Mouse (Mus musculus) heart, embryonic 10.5 days (tissue): ENCODE measurements around the gene Fut2. TPM values are rescaled to one million over a fixed set of nuclear protein-coding genes. Genes with fewer than 3 reads are reported as not detected.
A peak's percentile ranks its signal among the peaks of the same experiment; 100 is the strongest.

Experiments
- DNase-seq: peaks from one replicate; pipeline ENCODE4 v3.0.0-alpha.2; 2017; ENCODE audit warnings: low spot score
- H3K27ac ChIP-seq: fragments of 300-500 bp; sonication (generic); 2 replicates; pipeline ENCODE4 v1.5.1; 2016; ENCODE audit warnings: mild to moderate bottlenecking
- H3K27me3 ChIP-seq: fragments of 300-500 bp; sonication (generic); 2 replicates; pipeline ENCODE4 v1.6.1; 2016; ENCODE audit warnings: mild to moderate bottlenecking; ENCODE audit not compliant: poor library complexity, insufficient read depth, severe bottlenecking
- H3K36me3 ChIP-seq: fragments of 300-500 bp; sonication (generic); 2 replicates; pipeline ENCODE4 v1.6.1; 2016; ENCODE audit warnings: mild to moderate bottlenecking, moderate library complexity
- H3K4me1 ChIP-seq: fragments of 300-500 bp; sonication (generic); 2 replicates; pipeline ENCODE4 v1.6.1; 2016; ENCODE audit warnings: mild to moderate bottlenecking
- H3K4me3 ChIP-seq: fragments of 300-500 bp; sonication (generic); 2 replicates; pipeline ENCODE4 v1.5.1; 2016; ENCODE audit warnings: mild to moderate bottlenecking, moderate library complexity
- H3K9me3 ChIP-seq: fragments of 300-500 bp; sonication (generic); 2 replicates; pipeline ENCODE4 v1.6.1; 2016; ENCODE audit warnings: mild to moderate bottlenecking, moderate library complexity
- WGBS: fragments of 180-500 bp; shearing (Covaris S2); methylation state at CpG from one replicate; pipeline ENCODE4 v1.1.7; 2016; 5-methylcytosine and 5-hydroxymethylcytosine counted together
- polyA plus RNA-seq: library from polyadenylated mRNA; unstranded; fragments of >200 nt; fragmentation: Nextera tagmentation; extraction: Ambion mirVana; gene quantifications from 2 replicates; pipeline ENCODE4 v1.2.1, GENCODE M21; 2016

Fut2 gene
- polyA plus RNA-seq, 1 experiment from 2014 or later, result 1.1 TPM

DNA sequence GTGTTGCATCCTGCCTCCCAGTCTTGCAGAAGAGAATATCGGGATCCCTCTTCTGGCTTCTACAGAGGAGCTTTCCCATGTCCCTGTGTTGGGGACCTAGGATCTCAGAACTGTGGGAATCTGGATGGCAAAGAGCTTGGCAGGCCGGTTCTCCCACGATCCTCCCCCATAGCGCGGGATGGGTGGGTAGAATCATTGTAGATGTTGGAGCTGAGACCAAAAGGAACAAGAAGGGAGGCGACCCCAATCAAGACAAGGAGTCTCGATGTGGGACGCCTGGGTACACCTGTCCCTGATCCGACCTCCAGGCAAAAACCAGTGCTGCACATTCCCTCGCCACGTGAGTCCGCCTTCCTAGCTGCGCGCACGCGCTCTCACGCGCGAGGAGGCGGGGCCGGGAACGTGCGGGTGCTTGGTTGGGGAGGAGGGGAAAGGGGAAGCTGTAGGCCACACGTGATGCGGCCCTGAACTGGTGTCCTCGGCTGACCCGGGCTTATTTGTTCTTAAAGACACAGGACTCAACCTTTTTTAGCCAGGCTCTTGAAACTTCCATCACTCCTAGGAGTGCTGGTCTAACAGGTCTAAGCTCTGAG is 41.3 kb upstream of the Fut2 start:
- Histone ChIP-seq H3K27ac (peak overlapping the region; percentile 85), H3K4me1 (peaks cover 61% of the 10 kb centered on the region), H3K27me3 (no peaks in the 10 kb centered on the region), H3K36me3 (peaks cover 30% of the 10 kb centered on the region), H3K9me3 (no peaks in the 10 kb centered on the region), H3K4me3 (peak overlapping the region; percentile 65)
- under 1% methylated on average over 27 of the region's 27 CpGs for WGBS
- DNase-seq, result peak; percentile 95

DNA sequence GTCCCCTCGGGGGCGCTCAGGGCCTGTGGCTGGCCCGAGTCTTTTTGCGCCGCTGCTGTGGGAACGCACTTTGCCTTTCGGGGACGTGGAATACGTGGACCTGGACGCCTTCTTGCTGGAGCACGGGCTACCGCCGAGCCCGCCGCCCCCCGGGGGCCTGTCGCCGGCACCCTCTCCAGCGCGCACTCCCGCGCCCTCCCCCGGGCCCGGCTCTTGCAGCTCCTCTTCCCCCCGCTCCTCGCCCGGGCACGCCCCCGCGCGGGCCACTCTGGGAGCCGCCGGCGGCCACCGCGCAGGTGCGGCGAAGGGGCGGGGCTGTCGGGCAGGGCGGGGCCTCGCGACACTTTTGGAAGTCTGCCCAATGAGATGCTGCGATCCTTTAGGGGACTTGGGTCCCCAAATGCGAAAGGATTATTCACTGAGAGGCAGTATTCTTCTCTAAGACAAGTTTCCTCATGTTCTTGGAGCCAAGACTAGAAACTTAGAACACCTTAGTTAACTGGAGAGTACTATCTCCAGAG is 40.6 kb upstream of the Fut2 start:
- no peaks in the 10 kb centered on the region for H3K9me3 ChIP-seq
- WGBS, result under 1% methylated on average over 45 of the region's 45 CpGs
- DNase-seq, result peak; percentile 91
- H3K27me3 ChIP-seq, result no peaks in the 10 kb centered on the region
- H3K4me1 ChIP-seq, result peaks cover 61% of the 10 kb centered on the region
- peaks cover 23% of the 10 kb centered on the region for H3K36me3 ChIP-seq
- peak overlapping the region; percentile 65 for H3K4me3 ChIP-seq
- peak overlapping the region; percentile 85 for H3K27ac ChIP-seq

DNA sequence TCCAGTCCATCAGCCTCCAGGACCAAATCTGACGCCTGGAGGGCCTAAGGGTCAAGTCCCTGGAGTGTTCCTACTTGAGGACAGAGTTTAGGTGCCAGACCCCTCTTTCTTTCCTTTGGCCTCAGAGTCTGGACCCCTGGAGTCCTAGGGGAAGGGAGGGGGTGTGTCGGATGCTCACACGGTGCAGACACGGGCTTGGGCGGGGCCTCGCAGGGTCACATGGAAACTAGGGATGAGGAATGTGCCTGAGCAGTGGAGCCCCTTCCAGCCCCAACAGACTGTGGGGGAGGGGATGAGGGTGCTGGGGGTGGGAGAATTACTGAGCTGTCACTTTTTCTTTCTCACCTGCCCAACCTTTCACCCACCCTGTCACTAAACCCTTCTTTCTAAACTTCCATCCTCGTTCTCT is 39.7 kb upstream of the Fut2 start:
- H3K27me3 ChIP-seq, result 0 out of 2 replicates have a peak, but pooled peaks cover 9% of the 10 kb centered on the region
- no peak for DNase-seq
- H3K4me1 ChIP-seq, result peaks cover 69% of the 10 kb centered on the region
- peak overlapping the region; percentile 65 for H3K4me3 ChIP-seq
- H3K9me3 ChIP-seq, result no peaks in the 10 kb centered on the region
- 1% methylated on average over 7 of the region's 7 CpGs for WGBS
- peaks cover 14% of the 10 kb centered on the region for H3K36me3 ChIP-seq
- H3K27ac ChIP-seq, result peak overlapping the region; percentile 85

DNA sequence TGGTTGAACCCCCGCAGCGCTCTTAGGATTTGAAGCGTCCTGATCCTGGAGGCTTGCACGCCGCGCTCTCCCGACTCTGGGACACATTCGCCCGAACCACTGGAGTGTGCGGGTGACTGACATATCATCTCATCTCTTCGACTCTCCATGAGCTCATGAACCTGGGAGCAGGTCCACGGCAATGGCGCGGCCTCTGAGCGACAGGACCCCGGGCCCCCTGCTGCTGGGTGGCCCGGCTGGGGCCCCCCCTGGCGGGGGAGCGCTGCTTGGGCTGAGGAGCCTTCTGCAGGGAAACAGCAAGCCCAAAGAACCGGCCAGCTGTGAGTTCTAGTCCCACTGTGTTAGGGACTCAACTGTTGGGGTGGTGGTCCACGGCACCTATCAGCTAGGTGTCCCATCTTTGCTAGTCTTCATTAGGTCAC is 39.3 kb upstream of the Fut2 start:
- H3K4me3 ChIP-seq, result peak overlapping the region; percentile 65
- H3K27ac ChIP-seq, result peak overlapping the region; percentile 81
- peaks cover 11% of the 10 kb centered on the region for H3K27me3 ChIP-seq
- no peak for DNase-seq
- H3K36me3 ChIP-seq, result peaks cover 10% of the 10 kb centered on the region
- H3K4me1 ChIP-seq, result peaks cover 73% of the 10 kb centered on the region
- H3K9me3 ChIP-seq, result no peaks in the 10 kb centered on the region
- under 1% methylated on average over 21 of the region's 21 CpGs for WGBS

DNA sequence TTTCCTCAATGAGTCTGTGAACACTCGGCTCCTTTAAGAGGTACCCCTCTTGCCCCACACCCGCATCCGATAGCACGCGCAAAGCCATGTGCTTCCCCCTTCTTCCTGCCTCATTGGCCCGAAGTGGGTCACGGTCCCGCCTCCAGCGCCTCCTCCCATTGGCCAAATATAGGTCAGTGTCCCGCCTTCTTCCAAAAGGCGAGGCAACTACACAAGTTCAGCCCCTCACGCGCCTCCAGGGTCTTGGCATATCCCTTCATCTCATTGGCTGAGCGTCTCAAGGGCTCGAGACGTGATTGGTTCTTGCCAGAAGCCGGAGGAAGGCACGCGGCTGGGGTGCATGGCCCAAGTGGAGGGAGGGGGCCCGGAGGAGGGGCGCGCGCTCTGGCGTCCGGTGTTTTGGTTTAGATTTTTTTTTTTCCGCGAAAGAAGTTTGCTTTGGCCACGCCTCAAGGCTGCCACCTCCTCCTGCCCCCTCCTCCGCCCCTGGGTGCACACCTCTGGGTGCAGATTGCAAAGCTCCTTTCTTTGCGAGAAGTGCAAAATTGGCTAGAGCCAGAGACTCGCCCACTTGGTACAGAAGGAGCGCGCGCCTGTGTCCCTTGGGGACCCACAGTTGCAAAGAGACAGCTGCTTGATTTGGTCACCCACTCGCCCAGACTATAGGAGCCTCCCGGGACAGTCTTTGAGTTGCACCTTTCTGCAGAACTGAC is 38.7 kb upstream of the Fut2 start, which contains the start of gene Dbp:
Gene Dbp, plus strand, starts transcription at position 359 of the 713 bp plus-strand sequence.
- peaks cover 4% of the 10 kb centered on the region; the same call in 1 of the 2 replicates for H3K36me3 ChIP-seq
- H3K4me1 ChIP-seq, result peaks cover 79% of the 10 kb centered on the region
- WGBS, result 0% methylated on average over 36 of the region's 36 CpGs
- H3K27ac ChIP-seq, result peak within 1 kb of the TSS; percentile 88
- peak within 1 kb of the TSS; percentile 65 for H3K4me3 ChIP-seq
- DNase-seq, result peak; percentile 100
- no peaks in the 10 kb centered on the region for H3K9me3 ChIP-seq
- H3K27me3 ChIP-seq, result peaks cover 17% of the 10 kb centered on the region

DNA sequence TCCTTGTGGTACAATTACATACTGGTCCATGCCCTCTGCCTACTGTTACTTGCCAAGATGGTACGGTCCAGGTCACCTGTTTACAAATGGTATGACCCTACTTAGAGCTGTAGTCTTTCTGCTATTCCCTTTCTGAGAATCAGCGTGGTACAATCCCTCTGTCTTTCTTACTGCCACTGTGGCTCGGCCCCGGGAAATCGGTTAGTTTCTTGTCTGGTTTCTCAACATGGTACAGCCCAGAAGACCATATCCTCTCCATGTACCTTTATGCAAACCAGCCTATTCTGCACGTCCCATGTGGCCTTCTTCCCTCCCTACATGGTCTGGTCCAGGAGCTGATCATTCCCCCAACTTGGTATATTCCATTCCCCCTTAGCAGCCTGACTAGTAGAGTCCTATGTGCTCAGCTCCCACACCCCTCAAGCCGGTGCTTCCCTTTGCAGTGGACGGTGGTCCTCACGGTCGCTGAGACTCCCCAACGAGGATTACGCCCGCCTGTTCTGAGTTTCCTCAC is 37.9 kb upstream of the Fut2 start:
- DNase-seq, result peak; percentile 90
- no peaks in the 10 kb centered on the region for H3K36me3 ChIP-seq
- H3K4me1 ChIP-seq, result peaks cover 80% of the 10 kb centered on the region
- WGBS, result under 1% methylated on average over 13 of the region's 13 CpGs
- peak overlapping the region; percentile 65 for H3K4me3 ChIP-seq
- H3K9me3 ChIP-seq, result no peaks in the 10 kb centered on the region
- H3K27ac ChIP-seq, result peak overlapping the region; percentile 88
- H3K27me3 ChIP-seq, result peaks cover 25% of the 10 kb centered on the region

DNA sequence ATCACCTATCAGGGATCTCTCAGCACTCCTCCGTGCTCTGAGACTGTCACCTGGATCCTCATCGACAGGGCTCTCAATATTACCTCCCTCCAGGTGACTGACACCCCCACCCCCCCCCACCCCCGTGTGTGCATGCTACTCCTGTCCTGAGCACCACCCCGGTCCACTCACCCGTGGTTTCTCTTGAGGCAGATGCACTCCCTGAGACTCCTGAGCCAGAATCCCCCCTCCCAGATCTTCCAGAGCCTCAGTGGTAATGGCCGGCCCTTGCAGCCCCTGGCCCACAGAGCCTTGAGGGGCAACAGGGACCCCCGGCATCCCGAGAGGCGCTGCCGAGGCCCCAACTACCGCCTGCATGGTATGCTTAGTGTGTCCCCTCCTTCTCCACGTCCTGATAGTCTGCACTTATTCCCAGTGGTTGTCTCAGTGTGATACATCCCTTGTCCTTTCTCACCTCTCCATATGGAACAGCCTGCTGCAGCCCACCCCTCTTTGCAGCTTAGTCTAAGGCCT is 37.4 kb upstream of the Fut2 start:
- Histone ChIP-seq H3K36me3 (no peaks in the 10 kb centered on the region), H3K9me3 (no peaks in the 10 kb centered on the region), H3K27ac (peak overlapping the region; percentile 88), H3K4me1 (peaks cover 75% of the 10 kb centered on the region), H3K4me3 (peak overlapping the region; percentile 65), H3K27me3 (peaks cover 30% of the 10 kb centered on the region)
- WGBS, result 41% methylated on average over 12 of the region's 12 CpGs
- no peak for DNase-seq

DNA sequence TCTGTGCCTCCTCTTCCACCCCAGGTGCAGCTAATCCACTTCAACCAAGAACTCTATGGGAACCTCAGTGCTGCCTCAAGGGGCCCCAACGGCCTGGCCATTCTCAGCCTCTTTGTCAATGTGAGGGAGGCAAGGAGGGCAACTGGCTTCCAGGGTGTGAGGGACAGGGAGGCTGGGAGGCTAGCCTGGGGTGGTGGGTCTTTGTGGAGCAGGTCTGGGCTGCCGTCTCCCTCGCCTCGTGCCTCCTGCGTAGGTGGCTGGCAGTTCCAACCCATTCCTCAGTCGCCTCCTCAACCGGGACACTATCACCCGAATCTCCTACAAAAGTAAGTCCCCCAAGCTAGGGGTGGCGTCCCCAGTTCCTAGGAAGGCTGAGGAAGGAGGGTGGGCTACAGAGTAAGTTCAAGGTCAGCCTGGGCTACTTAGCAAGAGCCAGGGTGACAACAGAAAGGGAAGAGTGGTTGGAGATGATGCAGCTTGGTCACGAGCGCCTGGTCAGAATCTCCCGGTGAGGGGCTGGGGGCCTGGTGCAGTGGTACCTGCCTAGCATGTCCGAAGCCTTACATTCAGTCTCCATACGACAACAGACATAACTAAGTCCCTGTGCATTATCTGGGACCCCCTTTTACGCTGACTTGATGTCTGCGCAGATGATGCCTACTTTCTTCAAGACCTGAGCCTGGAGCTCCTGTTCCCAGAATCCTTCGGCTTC is 36.8 kb upstream of the Fut2 start:
- peak overlapping the region; percentile 65; the same call in 1 of the 2 replicates for H3K4me3 ChIP-seq
- peaks cover 36% of the 10 kb centered on the region for H3K27me3 ChIP-seq
- H3K36me3 ChIP-seq, result no peaks in the 10 kb centered on the region
- H3K9me3 ChIP-seq, result no peaks in the 10 kb centered on the region
- WGBS, result 80% methylated on average over 17 of the region's 17 CpGs
- H3K27ac ChIP-seq, result peak overlapping the region; percentile 88; the same call in 1 of the 2 replicates
- DNase-seq, result no peak
- peaks cover 69% of the 10 kb centered on the region for H3K4me1 ChIP-seq

DNA sequence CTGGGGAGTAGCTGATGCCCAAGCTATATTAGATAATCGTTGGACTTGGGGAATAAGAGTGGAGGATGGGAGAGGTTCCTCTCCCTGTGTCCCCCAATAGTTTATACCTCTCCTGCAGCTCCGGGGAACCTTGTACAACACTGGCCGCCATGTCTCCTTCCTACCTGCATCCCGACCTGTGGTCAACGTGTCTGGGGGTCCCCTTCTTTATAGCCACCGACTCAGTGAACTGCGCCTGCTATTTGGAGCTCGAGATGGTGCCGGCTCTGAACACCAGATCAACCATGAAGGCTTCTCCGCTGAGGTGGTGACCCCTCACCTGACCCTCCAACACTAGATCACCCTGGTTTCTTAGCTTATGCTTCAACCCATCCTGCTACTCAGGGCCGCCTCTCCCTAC is 36.1 kb upstream of the Fut2 start:
- no peak for DNase-seq
- Histone ChIP-seq H3K27ac (no peak overlapping the region), H3K27me3 (peaks cover 39% of the 10 kb centered on the region), H3K4me1 (peaks cover 63% of the 10 kb centered on the region), H3K36me3 (no peaks in the 10 kb centered on the region), H3K9me3 (no peaks in the 10 kb centered on the region), H3K4me3 (no peak overlapping the region)
- 86% methylated on average over 11 of the region's 11 CpGs for WGBS

DNA sequence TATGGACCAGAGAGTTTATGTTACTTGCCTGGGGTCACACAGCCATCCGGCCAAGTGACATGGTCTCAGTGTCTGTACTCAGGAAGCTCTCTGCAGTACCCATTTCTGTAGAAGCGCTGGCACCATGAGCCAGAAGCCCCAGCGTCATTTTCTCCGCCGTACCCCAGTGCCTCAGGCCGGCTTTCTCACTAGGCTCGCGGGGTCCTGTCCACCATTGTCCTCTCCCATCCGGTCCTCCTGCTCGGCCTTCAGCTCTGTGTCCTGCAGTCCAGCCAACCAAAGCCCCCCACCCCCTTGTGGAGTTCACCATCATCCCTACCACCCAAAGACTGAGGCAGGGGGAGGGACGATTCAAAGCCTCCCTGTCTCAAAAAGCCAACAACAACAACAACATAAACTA is 35.4 kb upstream of the Fut2 start:
- H3K4me1 ChIP-seq, result peaks cover 56% of the 10 kb centered on the region
- WGBS, result 86% methylated on average over 11 of the region's 11 CpGs

DNA sequence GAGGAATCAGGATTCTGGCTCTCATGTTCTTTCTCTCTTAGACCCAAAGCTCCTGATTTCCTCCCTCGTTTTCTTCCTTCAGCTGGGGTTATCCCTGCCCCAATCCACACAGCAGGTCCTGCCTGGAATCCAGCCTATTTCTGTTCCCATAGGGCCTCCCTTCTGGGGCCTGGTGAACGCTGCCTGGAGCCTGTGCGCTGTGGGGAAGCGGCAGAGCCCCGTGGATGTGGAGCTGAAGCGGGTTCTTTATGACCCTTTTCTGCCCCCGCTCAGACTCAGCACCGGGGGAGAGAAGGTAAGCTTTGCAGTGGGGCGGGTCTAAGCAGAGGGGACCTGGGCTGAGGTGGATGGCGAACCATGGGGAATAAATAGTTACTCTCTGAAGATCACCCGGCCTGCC is 34.9 kb upstream of the Fut2 start:
- 31% methylated on average over 11 of the region's 11 CpGs for WGBS
- H3K4me3 ChIP-seq, result peak overlapping the region; percentile 58
- no peak for DNase-seq
- peak overlapping the region; percentile 77; the same call in 1 of the 2 replicates for H3K27ac ChIP-seq
- peaks cover 50% of the 10 kb centered on the region for H3K4me1 ChIP-seq
- no peaks in the 10 kb centered on the region for H3K36me3 ChIP-seq
- peaks cover 39% of the 10 kb centered on the region for H3K27me3 ChIP-seq
- no peaks in the 10 kb centered on the region for H3K9me3 ChIP-seq

More for the DNA sequence above, 35.4 kb upstream of the Fut2 start:
- Histone ChIP-seq H3K27ac (0 out of 2 replicates have a peak overlapping the region, but pooled peaks have one; percentile 77), H3K36me3 (no peaks in the 10 kb centered on the region), H3K9me3 (no peaks in the 10 kb centered on the region), H3K4me3 (0 out of 2 replicates have a peak overlapping the region, but pooled peaks have one; percentile 58), H3K27me3 (peaks cover 39% of the 10 kb centered on the region)
- DNase-seq, result no peak

DNA sequence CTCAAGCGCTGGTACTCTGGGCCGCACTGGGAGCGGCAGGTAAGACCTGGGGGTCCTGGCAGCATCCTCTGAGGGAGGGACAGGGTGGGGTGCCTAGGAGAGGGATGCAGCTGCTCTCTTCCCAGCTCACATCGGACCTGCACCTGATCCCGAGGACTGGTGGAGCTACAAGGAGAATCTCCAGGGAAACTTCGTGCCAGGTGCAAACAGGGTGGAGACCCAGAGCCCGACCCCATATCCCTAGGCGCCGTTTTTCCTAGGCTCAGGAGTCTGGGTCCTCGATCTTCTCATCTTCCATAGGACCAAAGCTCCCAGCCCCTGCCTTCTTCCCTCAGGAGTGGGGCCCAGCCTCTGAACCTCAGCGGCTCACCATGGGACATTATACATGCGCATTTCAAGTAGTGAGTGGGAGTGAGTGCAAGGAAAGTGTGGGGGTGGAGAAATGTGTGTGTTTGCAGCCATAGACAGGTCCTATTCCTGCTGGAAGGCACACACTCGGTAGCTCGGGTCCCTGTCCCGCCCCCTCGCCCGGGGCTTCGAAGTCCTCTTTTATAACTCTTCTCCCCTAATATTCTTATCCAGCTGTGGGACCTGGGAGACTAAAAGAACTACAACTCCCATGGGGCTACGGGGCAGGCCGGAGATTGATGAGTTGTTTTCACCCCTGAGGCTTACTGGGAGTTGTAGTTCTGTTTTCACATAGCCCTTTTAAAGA is 34.3 kb upstream of the Fut2 start:
- DNase-seq, result no peak
- Histone ChIP-seq H3K4me1 (peaks cover 44% of the 10 kb centered on the region), H3K4me3 (peak overlapping the region; percentile 58), H3K9me3 (no peaks in the 10 kb centered on the region), H3K27me3 (peaks cover 39% of the 10 kb centered on the region), H3K27ac (peak overlapping the region; percentile 77), H3K36me3 (no peaks in the 10 kb centered on the region)
- under 1% methylated on average over 20 of the region's 20 CpGs for WGBS
